Mouse (Mus musculus): ENCODE measurements at regions not wholly inside any gene's neighbourhood (a gene's known extent, or its start where the extent isn't known, plus 50 kb on each side); places are given as distances from the start of the nearest gene placed in this dataset.

- Histone ChIP-seq H3K4me3 (ENCODE audit: low read depth, low read length) (peak overlapping the region; percentile 19; the same call in 1 of the 2 replicates), H3K27me3 (ENCODE audit: control insufficient read depth, insufficient read depth, low read length) (no peaks in the 10 kb centered on the region), H3K4me1 (ENCODE audit: control insufficient read depth, insufficient read depth, insufficient read length, low read length) (peaks cover 33% of the 10 kb centered on the region), H3K27ac (ENCODE audit: insufficient read depth, low read depth, low read length) (peak overlapping the region; percentile 83), H3K36me3 (ENCODE audit: control insufficient read depth, insufficient read depth, low read length) (no peaks in the 10 kb centered on the region)
- TF ChIP-seq POLR2A (IDR thresholded peaks at IDR 0.05; ENCODE audit: low read depth, low read length): peak; percentile 39; the same call in 1 of the 2 replicates
- TF ChIP-seq CTCF (IDR thresholded peaks at IDR 0.05; ENCODE audit: extremely low read depth, insufficient read length, insufficient replicate concordance, low read depth, low read length): no peak
- WGBS: 24% methylated on average over 9 of the region's 9 CpGs
Measured at GRCm38 (mm10) chr17:84003489-84004234, 155.9 kb upstream of the Haao start.

GRCm38 (mm10) chr17:84002939-84003338, 155.2 kb upstream of the Haao start:
- H3K27me3 ChIP-seq (ENCODE audit: control insufficient read depth, insufficient read depth, low read length): no peaks in the 10 kb centered on the region
- no peak for TF ChIP-seq POLR2A (IDR thresholded peaks at IDR 0.05; ENCODE audit: low read depth, low read length)
- TF ChIP-seq CTCF (IDR thresholded peaks at IDR 0.05; ENCODE audit: extremely low read depth, insufficient read length, insufficient replicate concordance, low read depth, low read length): no peak
- 47% methylated on average over 6 of the region's 6 CpGs for WGBS
- H3K27ac ChIP-seq (ENCODE audit: insufficient read depth, low read depth, low read length): peak overlapping the region; percentile 83; the same call in 1 of the 2 replicates
- H3K4me1 ChIP-seq (ENCODE audit: control insufficient read depth, insufficient read depth, insufficient read length, low read length): peaks cover 36% of the 10 kb centered on the region
- H3K36me3 ChIP-seq (ENCODE audit: control insufficient read depth, insufficient read depth, low read length): no peaks in the 10 kb centered on the region
- H3K4me3 ChIP-seq (ENCODE audit: low read depth, low read length): no peak overlapping the region

- TF ChIP-seq POLR2A (IDR thresholded peaks at IDR 0.05; ENCODE audit: low read depth, low read length): no peak
- no peak for TF ChIP-seq CTCF (IDR thresholded peaks at IDR 0.05; ENCODE audit: extremely low read depth, insufficient read length, insufficient replicate concordance, low read depth, low read length)
- H3K4me1 ChIP-seq (ENCODE audit: control insufficient read depth, insufficient read depth, insufficient read length, low read length): peaks cover 37% of the 10 kb centered on the region
- H3K4me3 ChIP-seq (ENCODE audit: low read depth, low read length): no peak overlapping the region
- H3K36me3 ChIP-seq (ENCODE audit: control insufficient read depth, insufficient read depth, low read length): no peaks in the 10 kb centered on the region
- 92% methylated on average over 16 of the region's 16 CpGs for WGBS
- H3K27me3 ChIP-seq (ENCODE audit: control insufficient read depth, insufficient read depth, low read length): no peaks in the 10 kb centered on the region
- no peak overlapping the region for H3K27ac ChIP-seq (ENCODE audit: insufficient read depth, low read depth, low read length)
Measured at GRCm38 (mm10) chr17:84002327-84002726, 154.6 kb upstream of the Haao start.

- WGBS: 32% methylated on average over 6 of the region's 6 CpGs
Measured at GRCm38 (mm10) chr17:84000115-84000514, 152.4 kb upstream of the Haao start.

GRCm38 (mm10) chr17:83998972-83999545, 151.3 kb upstream of the Haao start:
- WGBS: 30% methylated on average over 10 of the region's 10 CpGs
- Histone ChIP-seq H3K4me1 (ENCODE audit: control insufficient read depth, insufficient read depth, insufficient read length, low read length) (peaks cover 28% of the 10 kb centered on the region), H3K36me3 (ENCODE audit: control insufficient read depth, insufficient read depth, low read length) (no peaks in the 10 kb centered on the region), H3K27me3 (ENCODE audit: control insufficient read depth, insufficient read depth, low read length) (no peaks in the 10 kb centered on the region), H3K4me3 (ENCODE audit: low read depth, low read length) (no peak overlapping the region), H3K27ac (ENCODE audit: insufficient read depth, low read depth, low read length) (peak overlapping the region; percentile 94)
- TF ChIP-seq POLR2A (IDR thresholded peaks at IDR 0.05; ENCODE audit: low read depth, low read length) (no peak; the same call in 1 of the 2 replicates), CTCF (IDR thresholded peaks at IDR 0.05; ENCODE audit: extremely low read depth, insufficient read length, insufficient replicate concordance, low read depth, low read length) (no peak)

More at GRCm38 (mm10) chr17:84000115-84000514, 152.4 kb upstream of the Haao start:
- no peak overlapping the region for H3K4me3 ChIP-seq (ENCODE audit: low read depth, low read length)
- peaks cover 36% of the 10 kb centered on the region for H3K4me1 ChIP-seq (ENCODE audit: control insufficient read depth, insufficient read depth, insufficient read length, low read length)
- H3K27ac ChIP-seq (ENCODE audit: insufficient read depth, low read depth, low read length): peak overlapping the region; percentile 94
- no peaks in the 10 kb centered on the region for H3K27me3 ChIP-seq (ENCODE audit: control insufficient read depth, insufficient read depth, low read length)
- H3K36me3 ChIP-seq (ENCODE audit: control insufficient read depth, insufficient read depth, low read length): no peaks in the 10 kb centered on the region
- TF ChIP-seq POLR2A (IDR thresholded peaks at IDR 0.05; ENCODE audit: low read depth, low read length): no peak
- TF ChIP-seq CTCF (IDR thresholded peaks at IDR 0.05; ENCODE audit: extremely low read depth, insufficient read length, insufficient replicate concordance, low read depth, low read length): no peak

- Histone ChIP-seq H3K27ac (ENCODE audit: insufficient read depth, low read depth, low read length) (peak overlapping the region; percentile 94), H3K27me3 (ENCODE audit: control insufficient read depth, insufficient read depth, low read length) (no peaks in the 10 kb centered on the region), H3K36me3 (ENCODE audit: control insufficient read depth, insufficient read depth, low read length) (no peaks in the 10 kb centered on the region), H3K4me3 (ENCODE audit: low read depth, low read length) (peak overlapping the region; percentile 48), H3K4me1 (ENCODE audit: control insufficient read depth, insufficient read depth, insufficient read length, low read length) (peaks cover 23% of the 10 kb centered on the region)
- WGBS: 34% methylated on average over 7 of the region's 7 CpGs
- TF ChIP-seq CTCF (IDR thresholded peaks at IDR 0.05; ENCODE audit: extremely low read depth, insufficient read length, insufficient replicate concordance, low read depth, low read length) (no peak), POLR2A (IDR thresholded peaks at IDR 0.05; ENCODE audit: low read depth, low read length) (no peak)
Measured at GRCm38 (mm10) chr17:83998341-83998740, 150.6 kb upstream of the Haao start.

GRCm38 (mm10) chr17:83997778-83998177, 150.0 kb upstream of the Haao start:
- Histone ChIP-seq H3K27ac (ENCODE audit: insufficient read depth, low read depth, low read length) (peak overlapping the region; percentile 94), H3K36me3 (ENCODE audit: control insufficient read depth, insufficient read depth, low read length) (no peaks in the 10 kb centered on the region), H3K27me3 (ENCODE audit: control insufficient read depth, insufficient read depth, low read length) (no peaks in the 10 kb centered on the region), H3K4me3 (ENCODE audit: low read depth, low read length) (peak overlapping the region; percentile 48), H3K4me1 (ENCODE audit: control insufficient read depth, insufficient read depth, insufficient read length, low read length) (peaks cover 22% of the 10 kb centered on the region)
- peak; percentile 80; the same call in 1 of the 2 replicates for TF ChIP-seq CTCF (IDR thresholded peaks at IDR 0.05; ENCODE audit: extremely low read depth, insufficient read length, insufficient replicate concordance, low read depth, low read length)
- no peak for TF ChIP-seq POLR2A (IDR thresholded peaks at IDR 0.05; ENCODE audit: low read depth, low read length)
- WGBS: 36% methylated on average over 11 of the region's 11 CpGs

All from small intestine, adult 2 months (tissue).